In genomic region chr9:71027626-71028025, GRCm38 (mm10) we compare ENCODE assay signal across 22 mouse cellular contexts.
"Had no signal": no experiment of that assay in that cellular context is flagged by ENCODE, and none has a peak within 500 bp of the region (broad histone marks: within the 10 kb centered on the region; RNA-seq: fewer than 3 reads in every experiment).

No protein-coding gene starts in this region.

- H3K27me3 ChIP-seq: lung, embryonic 15.5 days; midbrain, embryonic 13.5 days; midbrain, embryonic 15.5 days; neural tube, embryonic 12.5 days; stomach, embryonic 15.5 days had no signal

- H3K27ac ChIP-seq: liver, embryonic 12.5 days; liver, embryonic 14.5 days; lung, embryonic 15.5 days; macrophage; midbrain, embryonic 13.5 days; midbrain, embryonic 15.5 days; neural tube, embryonic 12.5 days; stomach, embryonic 15.5 days; stomach, postnatal 0 days had no signal

- H3K36me3 ChIP-seq: liver, embryonic 12.5 days; lung, embryonic 15.5 days; midbrain, embryonic 13.5 days; midbrain, embryonic 15.5 days; neural tube, embryonic 12.5 days; stomach, embryonic 15.5 days had no signal

- H3K4me3 ChIP-seq: liver, embryonic 12.5 days; lung, embryonic 15.5 days; megakaryocyte, embryonic 14.5 days; midbrain, embryonic 13.5 days; midbrain, embryonic 15.5 days; neural tube, embryonic 12.5 days; stomach, embryonic 15.5 days had no signal

- H3K4me1 ChIP-seq: liver, embryonic 12.5 days; midbrain, embryonic 13.5 days; midbrain, embryonic 15.5 days; neural tube, embryonic 12.5 days; stomach, embryonic 15.5 days had no signal

- ATAC-seq: liver, embryonic 12.5 days; midbrain, embryonic 13.5 days; midbrain, embryonic 15.5 days had no signal

- H3K9ac ChIP-seq: liver, embryonic 12.5 days; liver, embryonic 14.5 days; lung, embryonic 15.5 days; midbrain, embryonic 13.5 days; midbrain, embryonic 15.5 days; neural tube, embryonic 12.5 days; stomach, embryonic 15.5 days had no signal

- DNase-seq: liver; lung, adult 2 months; lung, postnatal 10 days; lung, postnatal 36 days; retina, postnatal 1 day; right cerebral cortex, adult 18-20 months; right cerebral cortex, postnatal 25 days; right cerebral cortex, postnatal 4 days; thymus, adult 2 months; thymus, postnatal 25 days; thymus, postnatal 4 days had no signal

- H3K4me2 ChIP-seq: liver, embryonic 12.5 days; lung, embryonic 15.5 days; midbrain, embryonic 11.5 days; midbrain, embryonic 13.5 days; midbrain, embryonic 15.5 days; neural tube, embryonic 12.5 days; stomach, embryonic 15.5 days had no signal

- H3K9me3 ChIP-seq: liver, embryonic 12.5 days; lung, embryonic 15.5 days; megakaryocyte, embryonic 14.5 days; midbrain, embryonic 13.5 days; midbrain, embryonic 15.5 days; neural tube, embryonic 12.5 days; stomach, embryonic 15.5 days had no signal
